Mouse (Mus musculus): Measurements from ENCODE around the gene Paics. TPM values are rescaled to one million over a fixed set of nuclear protein-coding genes. Genes with fewer than 3 reads are reported as not detected.
A peak's percentile ranks its signal among the peaks of the same experiment; 100 is the strongest.

The Paics gene
- total RNA-seq, 1 experiment = 369 TPM

DNA sequence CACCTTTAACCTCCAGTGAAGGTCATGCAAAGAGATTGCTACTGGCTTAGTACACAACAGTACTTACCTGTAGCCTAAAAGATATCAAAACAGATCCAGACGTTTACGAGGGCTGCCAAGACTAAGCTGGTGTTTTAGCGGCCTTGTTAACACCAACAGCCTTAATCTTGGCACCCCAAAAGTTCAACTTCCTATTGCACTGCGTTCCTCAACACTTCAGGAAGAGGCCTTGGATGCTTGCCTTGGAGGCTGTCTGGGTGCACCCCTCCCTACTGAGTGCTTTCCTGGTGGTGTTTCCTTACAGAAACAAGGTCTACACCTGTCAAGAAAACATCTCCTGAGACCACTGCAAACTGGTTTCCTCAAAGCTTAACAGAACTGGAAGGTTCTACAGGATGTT lies 4.0 kb upstream of the Paics start:
- Histone ChIP-seq H3K36me3 (ENCODE audit: control insufficient read depth, insufficient read depth, low read length, poor library complexity, severe bottlenecking) (peaks cover 7% of the 10 kb centered on the region), H3K9me3 (ENCODE audit: control insufficient read depth, insufficient read depth, low read depth, low read length) (no peaks in the 10 kb centered on the region), H3K4me1 (ENCODE audit: control insufficient read depth in 2 of 2, insufficient read depth in 2 of 2, low read length in 2 of 2, poor library complexity in 1 of 2) (peaks cover 4% of the 10 kb centered on the region in 2 experiments; a peak in 2 of 4 replicates), H3K9ac (ENCODE audit: insufficient read depth, low read depth, low read length, poor library complexity, severe bottlenecking) (no peak overlapping the region), H3K27ac (ENCODE audit: insufficient read depth, low read depth, low read length, poor library complexity, severe bottlenecking) (no peak overlapping the region), H3K4me3 (ENCODE audit: insufficient read depth in 1 of 2, low read depth in 1 of 2, low read length in 2 of 2, poor library complexity in 1 of 2, severe bottlenecking in 1 of 2) (no peak overlapping the region)
- DNase-seq (ENCODE audit: low read depth, low spot score) = no peak
- in situ Hi-C loops (cut with MboI; ENCODE audit: low sequenced_read_pairs in 2 of 2, unreplicated experiment in 2 of 2) = no loop called here
- TF ChIP-seq MAFK (IDR thresholded peaks at IDR 0.05; ENCODE audit: insufficient read depth, low read depth, low read length) (no peak), HCFC1 (IDR thresholded peaks at IDR 0.05; ENCODE audit: borderline replicate concordance, insufficient read depth, low read length) (no peak), ZC3H11A (IDR thresholded peaks at IDR 0.05; ENCODE audit: borderline replicate concordance, low read depth, low read length) (no peak), ZNF384 (IDR thresholded peaks at IDR 0.05; ENCODE audit: low read depth, low read length) (no peak), CHD2 (IDR thresholded peaks at IDR 0.05; ENCODE audit: low read depth, low read length) (no peak)

DNA sequence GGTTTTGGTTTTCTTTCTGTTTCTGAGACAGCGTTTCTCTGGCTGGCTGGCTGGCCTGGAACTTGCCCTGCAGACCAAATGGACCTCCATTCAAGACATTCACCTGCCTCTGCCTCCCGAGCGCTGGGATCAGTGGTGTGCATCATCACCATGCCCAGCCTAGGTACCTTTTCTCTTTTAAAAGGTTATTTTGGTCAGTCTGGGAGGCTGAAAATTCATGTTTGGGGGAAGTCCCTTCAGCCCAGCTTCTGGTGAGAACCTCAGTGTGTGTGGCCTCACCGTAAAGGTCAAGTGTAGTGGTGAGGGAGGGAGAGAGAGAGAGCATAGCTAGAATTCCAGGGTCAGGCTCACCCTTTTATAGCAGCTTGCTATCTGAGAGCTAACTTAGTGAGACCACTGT lies 3.3 kb upstream of the Paics start:
- H3K4me1 ChIP-seq (ENCODE audit: control insufficient read depth in 2 of 2, insufficient read depth in 2 of 2, low read length in 2 of 2, poor library complexity in 1 of 2) = peaks cover 4% of the 10 kb centered on the region in 2 experiments; a peak in 2 of 4 replicates
- in situ Hi-C loops (cut with MboI; ENCODE audit: low sequenced_read_pairs in 2 of 2, unreplicated experiment in 2 of 2) = no loop called here
- H3K4me3 ChIP-seq (ENCODE audit: insufficient read depth in 1 of 2, low read depth in 1 of 2, low read length in 2 of 2, poor library complexity in 1 of 2, severe bottlenecking in 1 of 2) = no peak overlapping the region
- no peak for DNase-seq (ENCODE audit: low read depth, low spot score)
- TF ChIP-seq HCFC1 (IDR thresholded peaks at IDR 0.05; ENCODE audit: borderline replicate concordance, insufficient read depth, low read length) (no peak), CHD2 (IDR thresholded peaks at IDR 0.05; ENCODE audit: low read depth, low read length) (no peak)
- no peaks in the 10 kb centered on the region for H3K9me3 ChIP-seq (ENCODE audit: control insufficient read depth, insufficient read depth, low read depth, low read length)
- no peak overlapping the region for H3K27ac ChIP-seq (ENCODE audit: insufficient read depth, low read depth, low read length, poor library complexity, severe bottlenecking)
- peaks cover 7% of the 10 kb centered on the region for H3K36me3 ChIP-seq (ENCODE audit: control insufficient read depth, insufficient read depth, low read length, poor library complexity, severe bottlenecking)
- no peak overlapping the region for H3K9ac ChIP-seq (ENCODE audit: insufficient read depth, low read depth, low read length, poor library complexity, severe bottlenecking)

DNA sequence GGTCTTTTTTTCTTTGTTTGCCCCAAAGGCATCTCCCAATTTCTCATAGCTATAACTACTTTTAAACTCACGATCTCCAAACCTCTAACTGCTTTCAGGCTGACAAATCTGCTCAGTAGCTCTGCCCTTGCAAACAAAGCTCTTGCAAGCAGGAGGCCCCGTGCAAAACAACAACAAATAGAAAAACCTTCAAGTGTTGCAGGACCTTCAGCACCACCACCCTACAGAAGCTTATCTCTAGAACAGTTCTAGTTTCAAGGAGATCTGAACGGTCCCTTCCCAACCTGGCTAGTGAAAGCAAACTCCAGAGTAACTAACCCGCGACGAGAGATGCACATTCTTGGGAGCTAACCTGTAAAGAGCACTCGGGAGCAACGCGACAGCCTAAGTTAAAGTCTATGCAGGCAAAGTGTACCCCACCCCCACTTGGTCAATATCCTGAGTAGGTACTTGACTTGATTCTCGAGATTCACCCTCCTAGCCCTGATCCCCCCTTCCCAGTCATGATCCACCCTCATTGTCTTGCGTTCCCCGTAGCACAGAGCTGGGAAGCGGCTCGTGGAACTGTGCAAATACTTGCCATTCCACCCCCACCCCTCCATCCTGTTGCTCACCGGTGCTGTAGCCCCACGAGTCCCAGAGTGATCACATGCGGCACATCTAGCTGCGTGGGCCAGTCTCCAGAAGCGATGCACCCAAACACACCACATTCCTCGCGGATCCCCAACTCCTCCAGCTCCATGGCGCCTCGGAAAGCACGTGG lies 583 bp upstream of the Paics start:
- TF ChIP-seq ZC3H11A (IDR thresholded peaks at IDR 0.05; ENCODE audit: borderline replicate concordance, low read depth, low read length) = no peak
- TF ChIP-seq ZNF384 (IDR thresholded peaks at IDR 0.05; ENCODE audit: low read depth, low read length) = no peak
- TF ChIP-seq HCFC1 (IDR thresholded peaks at IDR 0.05; ENCODE audit: borderline replicate concordance, insufficient read depth, low read length) = no peak
- TF ChIP-seq MAFK (IDR thresholded peaks at IDR 0.05; ENCODE audit: insufficient read depth, low read depth, low read length) = no peak
- no peak for TF ChIP-seq CHD2 (IDR thresholded peaks at IDR 0.05; ENCODE audit: low read depth, low read length)
- DNase-seq (ENCODE audit: low read depth, low spot score) = no peak
- in situ Hi-C loops (cut with MboI; ENCODE audit: low sequenced_read_pairs in 2 of 2, unreplicated experiment in 2 of 2) = no loop called here
- Histone ChIP-seq H3K36me3 (ENCODE audit: control insufficient read depth, insufficient read depth, low read length, poor library complexity, severe bottlenecking) (peaks cover 17% of the 10 kb centered on the region), H3K4me3 (ENCODE audit: insufficient read depth in 1 of 2, low read depth in 1 of 2, low read length in 2 of 2, poor library complexity in 1 of 2, severe bottlenecking in 1 of 2) (peak overlapping the region; percentile 76 to 83), H3K4me1 (ENCODE audit: control insufficient read depth in 2 of 2, insufficient read depth in 2 of 2, low read length in 2 of 2, poor library complexity in 1 of 2) (peaks cover 3 to 11% of the 10 kb centered on the region in 2 experiments; a peak in 2 of 4 replicates), H3K27ac (ENCODE audit: insufficient read depth, low read depth, low read length, poor library complexity, severe bottlenecking) (peak overlapping the region; percentile 55), H3K9me3 (ENCODE audit: control insufficient read depth, insufficient read depth, low read depth, low read length) (no peaks in the 10 kb centered on the region), H3K9ac (ENCODE audit: insufficient read depth, low read depth, low read length, poor library complexity, severe bottlenecking) (peak overlapping the region; percentile 87)

DNA sequence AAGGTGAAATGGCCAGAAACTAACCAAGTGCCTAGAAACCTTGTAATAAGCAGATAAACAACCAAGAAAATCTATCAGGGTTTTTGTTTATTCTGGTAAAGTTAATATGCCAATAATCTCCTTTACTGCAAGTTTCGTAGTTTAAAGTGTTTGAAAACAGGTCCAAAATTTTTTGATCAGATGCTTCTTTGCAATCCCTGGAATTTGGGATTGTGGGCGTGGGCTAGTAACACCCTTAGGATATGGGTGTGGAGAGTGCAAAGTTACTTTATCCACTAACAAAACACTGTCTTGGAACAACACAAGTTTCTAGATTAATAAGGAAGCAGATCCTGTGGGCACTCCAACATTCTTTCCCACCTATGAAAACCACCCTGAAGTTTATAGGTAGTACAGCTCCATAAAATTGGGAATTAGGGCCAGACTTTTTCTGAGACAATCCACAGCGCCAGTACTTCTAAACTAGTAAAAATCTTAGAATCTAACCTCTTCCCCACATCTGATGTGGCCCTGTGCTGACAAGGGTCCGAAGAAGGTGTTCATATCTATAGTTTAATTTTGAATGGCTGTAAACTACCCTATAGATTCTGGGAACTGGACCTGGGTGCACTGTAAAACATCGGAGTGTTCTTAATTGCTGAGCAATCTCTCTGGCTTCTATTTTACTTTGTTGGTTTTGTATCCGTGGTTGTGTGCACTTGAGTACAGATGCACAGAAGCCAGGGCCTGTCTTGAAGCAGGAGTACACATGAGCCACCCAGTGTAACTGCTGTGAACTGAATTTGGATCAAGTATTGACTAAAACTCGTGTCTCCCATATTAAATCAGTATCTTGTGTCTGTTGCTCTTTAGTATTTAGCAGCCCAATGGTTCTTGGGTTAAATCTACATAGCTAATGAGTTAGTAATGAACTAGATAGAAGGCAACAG lies 1.3 kb downstream of the Paics start:
- peak; percentile 36 for DNase-seq (ENCODE audit: low read depth, low spot score)
- in situ Hi-C loops (cut with MboI; ENCODE audit: low sequenced_read_pairs in 2 of 2, unreplicated experiment in 2 of 2) = no loop called here
- peak overlapping the region; percentile 83; the same call in 1 of the 2 replicates for H3K27ac ChIP-seq (ENCODE audit: insufficient read depth, low read depth, low read length, poor library complexity, severe bottlenecking)

More for the DNA sequence above, 1.3 kb downstream of the Paics start:
- H3K4me1 ChIP-seq (ENCODE audit: control insufficient read depth in 2 of 2, insufficient read depth in 2 of 2, low read length in 2 of 2, poor library complexity in 1 of 2) = peaks cover 3 to 8% of the 10 kb centered on the region in 2 experiments; a peak in 2 of 4 replicates
- H3K9ac ChIP-seq (ENCODE audit: insufficient read depth, low read depth, low read length, poor library complexity, severe bottlenecking) = peak overlapping the region; percentile 92
- no peaks in the 10 kb centered on the region for H3K9me3 ChIP-seq (ENCODE audit: control insufficient read depth, insufficient read depth, low read depth, low read length)
- peaks cover 24% of the 10 kb centered on the region for H3K36me3 ChIP-seq (ENCODE audit: control insufficient read depth, insufficient read depth, low read length, poor library complexity, severe bottlenecking)
- peak overlapping the region; percentile 83 to 88 for H3K4me3 ChIP-seq (ENCODE audit: insufficient read depth in 1 of 2, low read depth in 1 of 2, low read length in 2 of 2, poor library complexity in 1 of 2, severe bottlenecking in 1 of 2)
- TF ChIP-seq MAFK (IDR thresholded peaks at IDR 0.05; ENCODE audit: insufficient read depth, low read depth, low read length) (no peak), CHD2 (IDR thresholded peaks at IDR 0.05; ENCODE audit: low read depth, low read length) (no peak), ZC3H11A (IDR thresholded peaks at IDR 0.05; ENCODE audit: borderline replicate concordance, low read depth, low read length) (no peak), ZNF384 (IDR thresholded peaks at IDR 0.05; ENCODE audit: low read depth, low read length) (no peak), HCFC1 (IDR thresholded peaks at IDR 0.05; ENCODE audit: borderline replicate concordance, insufficient read depth, low read length) (no peak)
